Mouse (Mus musculus): ENCODE results near the gene 0610010K14Rik.

Gene 0610010K14Rik

DNA sequence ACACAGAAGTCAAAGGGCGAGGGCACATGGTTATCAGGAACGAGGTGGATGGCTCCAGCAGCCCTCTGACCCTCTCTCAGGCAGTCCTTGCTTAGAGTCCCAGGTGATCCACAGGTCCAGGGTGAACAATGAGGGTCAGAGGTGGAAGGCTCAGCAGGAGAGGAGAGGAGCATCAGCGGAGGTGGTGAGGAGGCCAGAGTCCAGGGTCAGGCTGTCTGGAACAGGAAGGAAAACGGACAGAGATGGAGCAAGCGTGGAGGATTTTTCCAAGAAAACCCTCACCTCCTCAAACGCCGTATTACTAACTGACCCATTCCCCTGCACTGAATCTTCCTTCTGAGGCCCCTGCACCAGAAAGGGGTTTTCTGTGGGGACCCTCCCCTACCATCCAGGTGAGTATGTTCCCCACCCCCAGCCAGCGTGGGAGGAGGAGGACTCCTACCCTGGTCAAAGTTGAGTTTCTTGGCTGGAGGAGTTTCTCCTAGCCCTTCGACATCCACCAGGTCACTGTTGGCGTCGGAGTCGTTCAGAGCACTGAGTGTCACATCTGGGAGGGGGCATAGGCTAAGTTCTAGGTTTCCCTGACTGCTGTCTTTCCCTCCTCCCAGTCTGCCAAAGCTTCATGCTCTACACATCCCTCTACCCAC is 2.3 kb downstream of the 0610010K14Rik start:
- no peak for DNase-seq (ENCODE audit: low spot score)

DNA sequence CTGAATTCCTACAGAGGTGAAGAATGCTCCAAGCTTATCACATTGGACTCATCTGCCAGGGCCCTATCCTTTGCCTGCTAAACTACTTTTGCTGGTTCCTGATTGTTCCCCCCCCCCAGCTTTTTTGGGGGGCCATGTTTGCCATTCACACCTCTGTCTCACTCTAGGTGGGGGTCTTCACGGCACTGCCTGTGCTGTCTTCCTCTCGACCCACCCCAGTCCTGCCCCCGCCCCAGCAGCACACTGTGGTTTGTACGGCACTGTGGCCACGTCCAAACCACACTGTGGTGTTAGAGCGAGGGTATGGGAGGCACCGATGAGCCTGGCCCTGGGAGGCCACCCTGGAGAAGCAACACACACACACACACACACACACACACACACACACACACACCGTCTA is 3.2 kb downstream of the 0610010K14Rik start:
- no peak for DNase-seq (ENCODE audit: low spot score)

DNA sequence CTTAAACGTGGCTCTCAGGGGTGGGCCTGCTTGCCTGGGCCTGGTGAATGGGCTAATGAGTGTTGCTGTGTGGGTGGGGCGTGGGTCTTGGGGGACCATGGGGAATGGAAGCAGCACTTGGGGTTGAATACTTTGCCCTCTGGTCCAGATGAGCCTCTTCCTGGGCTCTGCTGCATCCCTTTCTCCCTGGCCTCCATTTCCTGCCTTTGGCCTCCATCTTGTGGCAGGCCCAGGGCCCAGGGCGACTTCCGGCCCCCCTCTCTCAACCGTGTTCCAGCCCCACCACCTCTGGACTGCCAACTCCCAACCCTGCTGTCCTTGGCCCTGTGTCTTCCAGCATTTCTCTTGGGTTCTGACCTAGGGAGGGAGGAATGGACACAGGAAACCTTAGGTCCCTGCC is 3.7 kb downstream of the 0610010K14Rik start:
- peak; percentile 66 for DNase-seq (ENCODE audit: low spot score)

DNA sequence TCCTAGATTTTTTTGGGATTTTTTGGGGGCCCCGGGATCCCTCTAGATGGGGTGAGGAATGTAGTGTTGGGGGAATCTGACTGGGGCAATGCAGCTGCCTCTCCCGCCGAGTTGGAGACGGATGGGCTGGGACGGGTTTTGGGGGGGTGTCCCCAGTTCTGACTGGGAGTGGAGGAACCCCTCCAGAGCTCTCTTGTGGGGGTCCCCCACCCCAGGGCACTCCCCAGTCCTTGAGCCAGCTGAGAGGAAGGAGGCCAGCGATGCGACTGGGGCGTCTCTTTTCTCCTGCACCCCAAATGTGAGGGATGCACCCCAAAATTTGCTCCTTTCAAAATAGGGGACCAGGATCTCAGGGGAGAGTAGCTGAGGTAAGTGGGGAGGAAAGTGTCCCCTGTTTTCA is 4.7 kb downstream of the 0610010K14Rik start:
- DNase-seq (ENCODE audit: low spot score) = no peak

DNA sequence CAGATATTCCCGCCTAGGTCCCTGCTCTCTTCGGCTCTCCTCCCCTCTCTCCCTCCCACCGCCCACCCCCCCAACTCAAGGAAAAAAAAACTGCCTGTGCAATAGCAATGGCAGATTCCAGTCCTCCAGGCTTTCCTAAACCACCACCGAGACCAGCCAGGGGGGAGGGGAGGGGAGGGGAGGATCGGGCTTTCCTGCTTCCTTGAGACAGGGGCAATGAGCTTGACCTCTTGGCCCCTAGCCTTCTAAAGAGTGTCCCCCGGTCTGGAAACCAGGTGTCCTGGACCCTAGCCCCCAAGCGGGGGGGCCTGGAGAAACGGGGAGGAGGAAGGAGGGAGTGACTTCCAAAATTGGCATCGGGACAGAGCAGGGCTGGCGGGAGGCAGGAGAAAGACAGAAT is 5.2 kb downstream of the 0610010K14Rik start:
- no peak for DNase-seq (ENCODE audit: low spot score)

DNA sequence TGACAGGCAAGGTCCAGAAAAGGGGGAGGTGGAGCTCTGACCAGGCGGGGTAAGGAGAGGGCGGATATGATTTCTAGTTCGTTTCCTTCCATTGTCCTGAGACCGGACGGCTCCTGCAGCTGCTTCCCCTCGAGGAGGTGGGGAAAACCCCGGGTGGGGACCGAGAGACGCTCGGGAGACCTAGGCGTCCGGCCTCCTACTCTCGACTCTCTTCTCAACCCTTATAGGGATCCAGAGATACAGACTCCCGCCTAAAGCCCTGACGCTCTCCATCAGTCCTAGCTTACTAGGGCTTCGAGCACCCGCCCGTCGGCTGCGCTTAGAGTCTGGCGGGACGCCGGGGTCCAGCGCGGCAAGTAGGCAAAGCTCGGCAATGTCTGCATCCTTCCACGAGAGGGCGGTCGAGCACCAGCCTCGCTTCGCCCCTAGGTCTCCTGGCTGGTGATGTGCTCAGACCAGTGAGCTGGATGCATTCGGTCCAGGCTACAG is 7.4 kb downstream of the 0610010K14Rik start:
- peak; percentile 66 for DNase-seq (ENCODE audit: low spot score)

DNA sequence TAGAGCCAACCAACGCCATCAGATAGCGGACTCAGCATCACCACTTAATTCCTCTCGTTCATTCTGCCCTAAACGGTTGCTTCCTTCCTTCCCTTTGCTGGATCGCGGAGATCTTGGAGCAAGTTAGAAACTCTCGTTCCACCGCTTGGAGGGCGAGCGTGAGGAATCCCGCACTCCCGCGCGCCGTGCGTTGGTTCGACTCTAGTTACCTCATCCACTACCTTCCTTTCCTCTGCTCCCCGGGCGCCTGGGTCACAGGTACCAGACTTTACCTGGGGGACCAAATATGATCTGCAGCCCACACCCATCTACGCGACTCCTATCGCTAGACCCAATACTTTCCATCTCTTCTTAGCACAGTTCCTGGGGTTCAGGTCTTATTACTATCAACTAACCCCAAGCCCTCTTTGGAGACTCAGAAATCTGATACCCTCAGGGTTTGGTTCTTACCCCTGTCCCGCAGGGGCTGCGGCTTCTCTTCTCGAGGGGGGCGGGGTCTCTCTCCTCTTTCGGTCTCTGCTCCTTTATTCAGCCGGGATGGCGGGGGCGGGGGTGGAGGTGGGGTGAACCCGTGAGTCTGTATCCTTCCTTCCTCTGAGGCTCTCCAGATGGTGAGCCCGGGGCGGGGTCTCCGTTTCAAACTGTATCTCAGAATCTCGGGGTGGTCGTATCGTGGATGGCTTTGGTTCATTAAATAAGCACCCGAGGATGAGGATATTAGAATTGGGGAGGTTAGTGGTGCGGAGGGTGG is 8.3 kb downstream of the 0610010K14Rik start, which contains the start of gene Bcl6b:
Bcl6b (minus strand) TSS at position 539 of the 751 bp plus-strand sequence.
- no peak for DNase-seq (ENCODE audit: low spot score)

DNA sequence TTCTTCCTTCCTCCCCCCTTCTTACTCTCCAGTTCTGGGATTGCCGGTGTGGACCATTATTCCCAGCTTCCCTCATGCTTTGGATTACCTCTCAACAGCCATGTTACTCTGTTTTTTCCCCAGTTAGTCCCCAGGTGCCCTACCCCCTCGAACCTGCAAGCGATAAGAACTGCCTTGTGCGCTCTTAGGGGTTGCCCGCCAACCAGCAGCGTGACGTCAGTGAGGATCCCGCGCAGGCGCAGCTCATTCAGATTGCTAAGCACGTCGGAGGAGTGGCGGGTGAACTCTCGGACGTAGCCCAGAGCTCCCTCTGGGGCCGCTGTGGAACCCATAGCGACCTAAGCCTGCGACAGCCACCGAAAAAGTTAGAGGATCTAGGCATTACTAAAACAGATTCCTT is 8.9 kb downstream of the 0610010K14Rik start:
- DNase-seq (ENCODE audit: low spot score) = no peak

DNA sequence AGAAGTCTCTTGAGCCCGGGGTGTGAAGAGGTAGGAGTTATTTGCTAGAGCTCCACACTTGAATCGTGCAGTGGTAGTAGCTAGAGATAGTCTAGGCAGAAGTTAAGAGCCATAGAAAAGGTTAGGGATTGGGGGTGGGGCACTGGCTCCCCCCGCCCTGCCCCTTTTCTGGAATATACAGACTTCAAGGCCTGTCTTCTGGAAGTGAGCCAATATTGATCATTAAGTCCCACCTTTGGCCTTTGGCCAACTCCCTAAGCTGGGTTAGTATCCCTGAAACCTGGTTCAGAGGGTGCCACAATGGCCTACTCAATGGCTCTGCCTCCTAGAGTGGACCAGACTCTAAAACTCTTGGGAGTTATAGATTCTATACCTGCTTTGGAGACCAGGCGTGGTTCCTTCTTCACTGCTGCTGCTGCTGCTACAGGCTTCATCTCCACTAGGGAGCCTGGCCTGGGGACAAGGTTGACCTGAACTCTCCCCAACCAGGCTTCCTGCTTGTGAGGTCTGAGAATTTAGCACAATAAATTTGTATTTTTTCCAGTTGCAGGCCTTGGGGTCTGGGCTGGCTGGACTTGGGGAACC is 10.0 kb downstream of the 0610010K14Rik start:
- DNase-seq (ENCODE audit: low spot score) = no peak

DNA sequence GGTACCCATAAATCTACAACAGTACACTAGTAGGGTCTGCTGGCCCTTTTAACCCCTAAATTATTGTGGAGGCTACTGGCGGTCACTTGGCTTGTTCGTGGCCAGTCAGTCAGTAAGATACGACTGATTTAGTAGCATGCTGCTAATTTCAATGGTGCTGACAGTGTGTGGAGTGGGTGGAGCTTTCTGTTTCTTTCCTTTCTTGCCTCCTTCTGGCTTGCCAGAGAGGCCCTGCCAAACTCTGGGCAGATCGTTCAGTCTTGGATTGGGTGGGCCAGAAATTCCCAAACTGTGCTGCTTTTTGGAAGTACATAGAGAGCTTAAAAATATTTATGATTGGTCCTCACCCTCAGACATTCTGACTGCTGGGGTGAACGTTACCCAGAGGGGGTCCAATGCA is 10.6 kb downstream of the 0610010K14Rik start:
- no peak for DNase-seq (ENCODE audit: low spot score)

DNA sequence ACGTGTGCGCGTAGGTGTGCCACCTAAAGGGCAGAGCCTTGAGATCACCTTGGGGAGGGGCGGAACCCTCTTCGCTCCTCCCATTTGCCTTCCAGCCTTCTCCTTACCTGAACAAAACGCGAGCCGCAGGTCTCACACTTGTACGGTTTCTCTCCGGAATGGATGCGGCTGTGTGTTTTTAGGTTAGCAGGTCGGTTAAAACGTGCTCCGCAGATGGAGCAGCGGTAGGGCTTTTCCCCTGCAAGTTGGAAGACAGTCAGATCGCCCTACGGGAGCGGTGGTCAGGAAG is 11.2 kb downstream of the 0610010K14Rik start:
- DNase-seq (ENCODE audit: low spot score) = no peak

DNA sequence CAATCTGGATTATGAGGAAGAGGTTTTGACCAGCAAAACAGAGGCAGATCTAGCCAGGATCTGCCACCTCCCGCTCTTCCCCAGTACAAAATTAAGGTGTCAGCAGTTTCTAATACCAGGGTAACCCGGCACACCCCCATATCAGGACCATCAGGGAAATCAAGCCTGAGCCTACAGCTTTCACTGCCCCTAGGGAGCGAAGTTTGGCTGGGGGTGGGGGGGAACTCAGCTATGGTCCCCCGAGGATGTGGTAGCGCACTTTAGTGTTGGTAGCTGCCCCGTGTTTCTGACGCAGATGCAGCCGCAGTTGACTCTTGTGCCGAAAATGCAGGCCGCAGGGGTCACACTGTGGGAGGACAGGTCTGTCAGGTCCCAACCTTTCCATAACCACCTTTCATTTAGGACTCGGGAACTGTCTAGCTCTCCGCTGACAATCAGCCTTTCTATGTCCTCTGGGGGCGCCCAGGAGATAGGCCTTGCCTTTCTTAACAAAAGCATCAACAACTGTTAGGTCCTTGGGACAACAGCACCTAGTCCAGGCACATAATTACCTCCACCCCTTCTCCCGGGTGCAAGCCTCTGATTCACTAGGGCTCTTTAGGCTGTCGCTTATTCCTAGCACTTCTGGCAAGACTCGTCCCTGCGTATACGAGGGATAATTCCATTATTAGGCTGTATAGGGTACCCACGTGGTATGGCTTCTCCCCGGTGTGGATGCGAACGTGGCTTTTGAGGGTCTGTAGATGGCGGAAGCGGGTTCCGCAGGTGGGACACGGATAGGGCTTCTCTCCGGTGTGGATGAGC is 11.7 kb downstream of the 0610010K14Rik start:
- no peak for DNase-seq (ENCODE audit: low spot score)

DNA sequence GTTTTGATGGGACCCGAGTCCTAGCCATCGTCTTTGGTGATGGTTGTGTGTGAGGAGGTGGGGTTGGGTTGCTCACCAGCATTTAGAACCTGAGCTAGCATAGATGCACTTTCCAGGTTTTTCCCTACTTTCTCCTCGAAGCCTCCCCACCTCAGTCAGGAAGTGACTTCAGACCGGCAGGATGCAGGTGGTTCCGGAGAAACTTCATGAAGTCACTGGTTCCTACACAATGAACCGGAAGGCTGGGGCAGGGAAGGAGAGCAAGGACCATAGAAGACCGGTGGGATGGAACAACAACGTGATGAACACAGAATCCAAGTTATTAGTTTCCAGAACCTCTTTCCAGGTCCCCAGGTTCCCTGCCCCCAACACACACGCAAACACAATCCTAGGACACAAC is 14.0 kb downstream of the 0610010K14Rik start:
- DNase-seq (ENCODE audit: low spot score) = no peak

DNA sequence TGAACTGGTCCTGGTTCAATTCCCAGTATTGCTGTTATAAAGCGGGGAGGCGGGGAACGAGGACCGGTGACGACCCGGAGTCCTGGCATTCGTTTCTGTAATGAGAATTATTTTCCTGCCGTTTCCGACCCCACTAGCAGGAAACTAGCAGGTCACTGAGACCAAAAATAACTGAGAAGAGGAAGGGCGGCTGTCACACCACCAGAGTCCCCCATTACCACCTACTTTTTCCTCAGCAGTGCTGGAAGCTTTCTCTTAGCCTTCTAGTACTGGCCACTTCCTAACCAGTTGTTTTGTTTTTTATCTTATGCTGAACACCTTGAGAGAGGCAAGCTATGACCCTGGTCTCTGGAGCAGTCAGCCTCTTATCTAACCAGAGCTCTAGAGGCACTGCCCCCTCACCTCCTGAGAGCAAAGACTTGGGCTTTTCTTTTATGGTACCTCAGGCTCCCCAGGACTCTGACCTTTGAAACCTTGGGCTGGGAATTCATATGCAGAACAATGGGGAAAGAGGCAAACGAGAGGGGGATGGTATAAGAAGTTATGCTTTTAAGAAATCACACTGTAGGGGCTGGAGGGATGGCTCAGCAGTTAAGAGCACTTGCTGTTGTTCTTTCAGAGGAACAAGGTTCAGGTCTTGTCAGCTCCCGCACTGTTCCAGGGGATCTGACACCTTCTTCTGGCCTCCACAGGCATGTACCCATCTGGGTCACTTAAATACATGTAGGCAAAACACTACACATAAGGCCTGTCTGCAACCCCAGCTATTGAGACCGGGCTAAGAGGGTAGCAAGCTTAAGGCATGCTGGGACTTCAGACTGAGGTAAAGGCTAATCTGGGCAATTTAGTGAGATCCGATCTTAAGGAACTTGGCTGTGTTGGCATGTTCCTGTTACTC is 15.9 kb downstream of the 0610010K14Rik start:
- DNase-seq (ENCODE audit: low spot score) = no peak

DNA sequence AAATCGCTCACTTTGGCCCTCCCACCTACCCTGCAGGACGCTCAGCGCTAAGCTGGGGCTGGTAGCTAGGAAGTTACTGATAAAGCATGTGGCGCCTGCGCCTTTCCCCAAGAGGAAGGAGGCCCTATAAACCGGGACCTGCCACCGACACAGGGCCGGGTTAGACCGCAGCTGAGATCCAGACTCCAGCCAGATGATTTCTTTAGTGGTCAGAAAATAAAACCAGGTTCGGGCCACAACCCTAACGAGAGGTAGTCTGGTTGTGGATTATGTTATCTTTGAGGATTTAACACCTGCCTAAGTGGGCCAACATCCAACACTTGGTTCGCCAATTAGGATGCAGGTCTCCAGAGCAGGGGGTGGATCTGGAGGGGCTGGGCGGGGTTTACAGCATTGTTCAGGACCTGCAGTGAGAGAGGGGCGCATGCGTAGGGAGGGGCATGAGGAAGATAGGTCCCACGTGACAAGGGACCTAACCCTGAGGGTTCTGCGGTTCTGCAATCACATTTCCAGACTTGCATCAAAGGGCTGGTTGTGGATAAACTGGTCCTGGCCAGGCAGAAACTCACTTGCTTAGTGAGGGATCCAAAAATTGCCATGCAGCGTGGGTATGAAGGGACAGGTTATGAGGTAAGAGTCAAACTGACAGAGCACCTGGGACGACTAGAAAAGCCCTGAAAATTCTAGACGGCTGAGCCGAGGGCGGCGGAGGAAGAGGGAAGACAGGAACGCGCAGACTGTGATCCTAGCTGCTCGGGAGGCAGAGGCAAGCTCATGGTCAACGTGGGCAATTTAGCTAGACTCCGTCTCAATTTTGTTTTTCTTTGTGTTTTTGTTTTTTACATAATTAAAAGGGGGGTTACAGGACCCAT is 16.7 kb downstream of the 0610010K14Rik start, which contains the start of gene Slc16a13:
Slc16a13 (minus strand) TSS at position 334 of the 872 bp plus-strand sequence.
- peak; percentile 94 for DNase-seq (ENCODE audit: low spot score)

DNA sequence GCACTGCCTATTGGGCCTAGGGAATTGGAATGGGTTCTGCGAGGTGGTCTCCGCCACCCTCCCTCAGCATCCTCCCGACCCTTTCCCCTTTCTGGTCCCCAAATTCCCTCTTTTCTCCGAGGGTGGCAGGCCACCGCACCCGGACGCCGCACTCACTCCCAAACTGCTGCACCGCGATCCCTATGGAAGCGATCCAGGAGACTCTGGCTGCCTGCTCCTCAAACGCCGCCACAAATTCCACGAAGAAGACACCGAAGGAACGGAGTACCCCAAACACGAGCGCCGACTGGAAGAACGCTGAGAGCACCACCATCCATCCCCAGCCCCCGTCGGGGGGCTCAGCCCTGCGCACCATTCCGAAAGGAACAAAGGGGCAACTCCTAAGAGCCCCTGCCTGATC is 17.4 kb downstream of the 0610010K14Rik start:
- DNase-seq (ENCODE audit: low spot score) = no peak

DNA sequence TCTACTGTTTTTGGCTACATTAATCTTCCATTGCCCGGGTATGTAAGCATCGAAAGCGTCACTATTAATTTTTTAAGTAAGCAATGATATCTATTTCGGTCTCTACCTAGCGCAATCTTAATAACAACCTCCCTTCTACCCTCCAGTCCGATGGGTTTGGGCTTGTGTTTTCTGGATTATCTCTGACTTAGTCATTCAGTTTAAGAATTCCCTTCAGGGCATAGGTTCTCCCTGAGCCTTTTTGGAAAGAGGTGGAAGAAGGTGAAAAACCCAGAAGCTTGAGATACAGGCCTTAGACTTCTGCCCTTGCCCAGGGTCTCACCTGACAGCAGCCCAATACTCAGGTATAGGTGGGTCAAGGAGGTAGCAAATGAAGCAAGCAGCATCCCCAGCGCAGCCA is 17.8 kb downstream of the 0610010K14Rik start:
- no peak for DNase-seq (ENCODE audit: low spot score)

DNA sequence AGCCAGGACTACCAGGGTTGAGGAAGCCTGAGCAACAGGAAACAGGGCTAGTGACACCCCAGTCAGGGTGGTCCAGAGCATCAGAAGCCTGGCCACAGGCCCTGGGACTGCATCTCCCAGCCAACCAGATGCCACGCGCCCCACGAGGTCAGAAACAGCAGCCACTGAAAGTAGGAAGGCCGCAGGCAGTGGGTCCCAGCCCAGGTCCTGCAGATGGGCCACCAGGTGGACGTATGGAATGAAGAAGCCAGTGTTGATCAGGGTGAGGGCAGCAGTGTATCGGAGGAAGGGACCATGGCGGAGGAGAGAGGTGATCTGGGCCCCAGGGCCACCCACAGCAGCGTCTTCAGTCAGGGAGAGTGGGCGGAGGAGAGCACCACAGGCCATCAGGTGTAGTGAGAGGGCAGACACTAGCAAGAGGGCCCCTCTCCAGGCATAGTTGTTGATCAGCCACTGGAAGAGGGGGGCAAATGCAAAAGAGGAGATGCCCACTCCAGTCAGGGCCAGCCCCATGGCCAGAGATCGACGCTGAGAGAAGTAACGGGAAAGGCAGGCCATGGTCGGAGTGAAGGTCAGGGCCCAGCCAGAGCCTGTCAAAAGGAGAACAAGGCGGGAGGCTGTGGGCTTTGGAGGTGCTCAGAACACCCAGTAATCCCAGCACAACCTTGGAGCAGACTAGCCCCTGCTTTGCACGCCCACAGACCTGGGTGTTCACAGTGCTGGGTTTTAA is 18.8 kb downstream of the 0610010K14Rik start:
- no peak for DNase-seq (ENCODE audit: low spot score)

DNA sequence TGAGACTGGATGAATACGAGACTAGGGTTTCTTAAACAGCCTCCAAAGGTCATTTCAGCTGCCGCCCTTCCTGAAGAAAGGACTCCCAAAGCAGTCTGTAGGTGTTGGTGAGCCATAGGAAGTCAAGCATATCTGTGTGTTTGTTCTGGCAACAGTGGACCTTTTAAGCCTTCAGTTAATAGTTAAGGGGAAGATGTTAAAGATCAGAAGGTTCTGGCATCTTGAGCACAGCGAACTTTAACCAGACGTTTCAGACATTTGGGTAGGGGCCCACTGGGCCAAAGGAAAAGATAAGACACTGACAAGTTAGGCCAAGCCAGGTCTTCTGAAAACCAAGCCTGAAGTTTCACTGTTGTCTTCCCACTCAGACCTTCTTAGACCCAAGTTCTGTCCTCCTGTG is 19.7 kb downstream of the 0610010K14Rik start:
- no peak for DNase-seq (ENCODE audit: low spot score)

DNA sequence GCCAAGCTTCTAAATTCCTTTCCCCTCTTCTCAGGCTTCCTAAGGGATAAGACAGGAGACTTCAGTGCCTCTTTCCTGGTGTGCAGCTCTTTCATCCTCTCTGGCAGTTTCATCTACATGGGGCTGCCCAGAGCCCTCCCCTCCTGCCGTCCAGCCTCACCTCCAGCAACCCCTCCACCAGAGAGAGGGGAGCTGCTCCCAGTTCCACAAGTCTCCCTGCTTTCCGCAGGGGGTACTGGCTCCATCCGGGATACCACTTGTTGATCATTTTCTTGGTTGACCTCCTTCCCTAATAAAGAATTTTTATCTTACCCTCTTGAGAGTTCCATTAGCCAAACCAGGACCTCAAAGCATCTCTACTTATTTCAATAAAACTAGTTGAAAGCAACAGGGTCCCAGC is 21.6 kb downstream of the 0610010K14Rik start:
- no peak for DNase-seq (ENCODE audit: low spot score)
